Comparison of ENCODE assay signal across 18 mouse cellular contexts in genomic region chr13:40569461-40569860, GRCm38 (mm10).
DNase-seq lines count a peak whose midpoint lies in the region; ATAC-seq and TF ChIP-seq lines count a peak whose summit lies in the region.
"Had no signal": no experiment of that assay in that cellular context is flagged by ENCODE, and none has a peak within 500 bp of the region (broad histone marks: within the 10 kb centered on the region; RNA-seq: fewer than 3 reads in every experiment).

No protein-coding gene starts in this region.

- intact Hi-C loops in heart, postnatal 36 days (cut with DNase I): no loop called here

- peak; percentile 85 for DNase-seq in Muller cell, postnatal 12 days (ENCODE audit: inconsistent ontology term)
- DNase-seq in Patski (ENCODE audit: low read depth, low spot score) (peak; percentile 80), ZHBTc4 (ENCODE audit: low read depth, low spot score) (peak; percentile 28), adipocyte (ENCODE audit: low spot score) (no peak)
- no peak for DNase-seq in embryo, embryonic 10 days (ENCODE audit: low spot score)
- no peak for DNase-seq in heart, postnatal 36 days
- DNase-seq: adrenal gland, adult 8-10 months; adrenal gland, postnatal 14 days; adrenal gland, postnatal 36 days; cerebellum, adult 11-12 months; cerebellum, adult 8-10 months; cerebellum, adult 9-11 months; cerebellum, postnatal 14 days; cerebellum, postnatal 36 days; forebrain, postnatal 0 days had no signal

- POLR2A ChIA-PET in Patski (lab: Charles Lee): interaction anchor here (0.6 to 1.3 kb wide), 2 partner anchors 154 to 663 kb away, joined by 3 to 4 read pairs; no protein-coding TSS in a partner anchor

- CTCF ChIA-PET in Patski (lab: Charles Lee): interaction anchor here (1.1 to 1.7 kb wide), 4 partner anchors 15 to 672 kb away, joined by 3 to 5 read pairs (median 4); no protein-coding TSS in a partner anchor

- no peak for TF ChIP-seq CTCF in Patski (IDR thresholded peaks at IDR 0.05)

- H3K27me3 ChIP-seq in Patski: no peaks in the 10 kb centered on the region
- H3K27me3 ChIP-seq: embryonic facial prominence, embryonic 12.5 days; forebrain, embryonic 13.5 days; forebrain, embryonic 15.5 days had no signal

- ATAC-seq in Patski: peak; percentile 90
- ATAC-seq: forebrain, embryonic 13.5 days; forebrain, embryonic 15.5 days; forebrain, postnatal 0 days had no signal

- in situ Hi-C loops in Patski (cut with MboI; ENCODE audit: low pct_unique_long_range_greater_than_20kb): loop anchor here (5.0 kb wide), 1 partner anchor 153 kb away; no protein-coding TSS in a partner anchor

Comparison
In these comparisons a context has a peak if more than half of its experiments do, and no peak if none do; other contexts are left out.
1. DNase-seq: peak in Muller cell, postnatal 12 days (single experiment), Patski (single experiment) and ZHBTc4 (single experiment); none in embryo, embryonic 10 days (single experiment), adipocyte (single experiment) and heart, postnatal 36 days (0 of 2).